Mouse (Mus musculus) ES-Bruce4 (cell line): ENCODE measurements around the gene Rxylt1. TPM values are rescaled to one million over a fixed set of nuclear protein-coding genes. Genes with fewer than 3 reads are reported as not detected.

Experiments used
- H3K27ac ChIP-seq: 2 replicates; pipeline ENCODE4 v1.5.1; 2012; ENCODE audit warnings: low read length, inconsistent platforms; ENCODE audit not compliant: insufficient read depth
- H3K27me3 ChIP-seq: 2 replicates; pipeline ENCODE4 v1.6.1; 2012; ENCODE audit warnings: mild to moderate bottlenecking, low read length, inconsistent platforms; ENCODE audit not compliant: control insufficient read depth, poor library complexity, insufficient read depth, severe bottlenecking
- H3K36me3 ChIP-seq: 2 replicates; pipeline ENCODE4 v1.6.1; 2012; ENCODE audit warnings: inconsistent platforms, mild to moderate bottlenecking, low read length, moderate library complexity; ENCODE audit not compliant: control insufficient read depth, poor library complexity, insufficient read depth, severe bottlenecking
- H3K4me1 ChIP-seq: one replicate; pipeline ENCODE4 v1.8.1; 2011; ENCODE audit warnings: low read length; ENCODE audit not compliant: control insufficient read depth, insufficient read depth
- H3K4me3 ChIP-seq: 2 replicates; pipeline ENCODE4 v1.5.1; 2011; ENCODE audit warnings: low read depth, mild to moderate bottlenecking, low read length
- H3K9ac ChIP-seq: 2 replicates; pipeline ENCODE4 v1.6.1; 2012; ENCODE audit warnings: low read depth, mild to moderate bottlenecking, inconsistent platforms; ENCODE audit not compliant: poor library complexity, severe bottlenecking
- H3K9me3 ChIP-seq: replicated peaks from 2 replicates; pipeline ENCODE4 v1.6.1; 2012; ENCODE audit warnings: mild to moderate bottlenecking, low read length, inconsistent platforms; ENCODE audit not compliant: control insufficient read depth, poor library complexity, insufficient read depth, severe bottlenecking
- CTCF ChIP-seq: IDR thresholded peaks from one replicate; pipeline ENCODE4 v1.8.1; 2011; ENCODE audit warnings: low read depth, low read length
- EP300 ChIP-seq: IDR thresholded peaks from 2 replicates; pipeline ENCODE4 v1.6.1; 2011; ENCODE audit warnings: low read depth, low read length; ENCODE audit not compliant: insufficient read depth
- POLR2A ChIP-seq: IDR thresholded peaks from one replicate; pipeline ENCODE4 v1.8.1; 2011; ENCODE audit warnings: low read length; ENCODE audit not compliant: insufficient read depth
- polyA plus RNA-seq: library from polyadenylated mRNA; stranded (reverse); fragments of >200 nt; gene quantifications from 2 replicates; pipeline ENCODE4 v1.2.4, GENCODE M21; 2011; ENCODE audit warnings: low read depth; ENCODE audit not compliant: missing spikeins, insufficient read depth, insufficient read length

The Rxylt1 gene
- polyA plus RNA-seq, result 57.6 and 63.7 TPM in 2 replicates

DNA sequence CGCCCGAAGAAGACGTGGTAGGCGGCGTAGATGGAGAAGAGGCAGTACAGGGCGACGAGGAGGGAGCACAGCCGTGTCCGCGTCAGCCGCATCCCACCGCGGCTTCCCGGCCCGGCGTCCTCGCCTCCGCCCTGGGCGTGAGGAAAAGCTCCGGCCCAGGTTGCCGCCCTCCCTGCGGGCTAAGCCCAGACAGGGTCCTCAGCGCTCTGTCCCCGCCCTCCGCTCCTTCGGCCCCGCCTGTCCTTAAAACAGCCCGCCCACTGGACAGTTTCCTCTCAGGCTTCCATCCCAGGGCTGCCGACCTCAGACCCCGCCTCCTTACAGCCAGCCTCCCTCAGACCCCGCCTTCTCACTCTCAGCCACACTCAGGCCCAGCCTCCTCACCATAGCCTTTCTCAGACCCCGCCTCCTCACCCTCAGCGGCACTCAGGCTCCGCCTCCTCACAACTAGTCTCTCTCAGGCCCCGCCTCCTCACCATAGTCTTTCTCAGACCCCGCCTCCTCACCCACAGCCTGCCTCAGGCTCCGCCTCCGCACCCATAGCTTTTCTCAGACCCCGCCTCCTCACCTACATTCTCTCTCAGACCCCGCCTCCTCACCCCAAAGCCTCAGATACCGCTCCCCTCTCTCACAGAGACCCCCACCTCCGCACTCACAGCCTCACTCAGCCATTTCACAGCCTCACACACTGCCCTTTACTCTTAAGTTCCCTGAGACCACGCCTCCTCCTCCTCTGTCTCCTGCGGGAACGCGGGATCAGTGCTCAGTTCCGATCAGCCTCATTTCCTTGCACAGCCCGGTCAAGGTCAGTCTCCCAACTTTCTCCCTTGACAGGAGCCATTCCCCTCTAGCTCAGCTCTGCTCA is at the start of gene Rxylt1:
TSS of gene Rxylt1 (minus strand) at position 392 of the 865 bp plus-strand sequence.
- peak within 1 kb of the TSS; percentile 92 for H3K9ac ChIP-seq
- H3K4me3 ChIP-seq, result peak within 1 kb of the TSS; percentile 89
- peak within 1 kb of the TSS; percentile 19; the same call in 1 of the 2 replicates for H3K27ac ChIP-seq
- no peaks in the 10 kb centered on the region for H3K27me3 ChIP-seq
- TF ChIP-seq CTCF, result no peak
- TF ChIP-seq POLR2A, result peak; percentile 61
- H3K36me3 ChIP-seq, result peaks cover 11% of the 10 kb centered on the region
- H3K4me1 ChIP-seq, result no peaks in the 10 kb centered on the region
- H3K9me3 ChIP-seq, result no peaks in the 10 kb centered on the region

DNA sequence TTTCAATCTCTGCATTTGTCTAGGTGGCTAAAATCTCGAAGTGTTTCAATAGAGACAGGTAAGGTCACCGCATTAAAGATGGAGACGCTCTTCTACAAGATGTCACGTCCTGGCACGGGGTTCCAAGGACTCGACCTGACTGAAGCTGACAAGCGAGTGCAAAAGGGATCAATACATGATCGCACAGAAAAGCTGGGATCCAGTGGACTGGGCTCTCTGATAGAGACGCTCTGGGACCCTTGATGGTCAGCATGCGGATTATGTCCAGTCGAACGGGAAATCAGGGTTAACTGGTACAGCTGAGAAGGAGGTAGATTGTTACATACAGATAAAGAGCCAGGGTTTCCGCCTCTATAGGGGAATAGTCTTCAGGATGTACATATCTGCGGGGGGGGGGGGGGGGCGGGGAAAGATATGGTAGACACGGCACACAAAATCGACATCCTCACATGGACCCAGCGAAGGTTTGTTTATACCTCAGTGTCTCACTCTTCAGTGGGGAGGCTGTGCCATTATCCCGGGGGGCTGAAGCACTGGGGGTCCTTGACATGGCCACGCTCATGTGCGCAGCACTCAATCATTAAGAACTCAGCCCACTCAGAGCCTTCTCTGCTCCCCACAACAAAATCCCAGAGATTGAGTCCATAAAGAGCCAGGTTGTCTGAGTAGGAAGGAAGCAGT is 24.3 kb upstream of the Rxylt1 start:
- no peak for TF ChIP-seq CTCF
- no peak for TF ChIP-seq POLR2A
- no peak for TF ChIP-seq EP300
- H3K4me3 ChIP-seq, result no peak overlapping the region
- H3K4me1 ChIP-seq, result no peaks in the 10 kb centered on the region
- no peak overlapping the region for H3K9ac ChIP-seq
- no peaks in the 10 kb centered on the region for H3K36me3 ChIP-seq
- no peak overlapping the region for H3K27ac ChIP-seq
- no peaks in the 10 kb centered on the region for H3K27me3 ChIP-seq
- H3K9me3 ChIP-seq, result no peaks in the 10 kb centered on the region

DNA sequence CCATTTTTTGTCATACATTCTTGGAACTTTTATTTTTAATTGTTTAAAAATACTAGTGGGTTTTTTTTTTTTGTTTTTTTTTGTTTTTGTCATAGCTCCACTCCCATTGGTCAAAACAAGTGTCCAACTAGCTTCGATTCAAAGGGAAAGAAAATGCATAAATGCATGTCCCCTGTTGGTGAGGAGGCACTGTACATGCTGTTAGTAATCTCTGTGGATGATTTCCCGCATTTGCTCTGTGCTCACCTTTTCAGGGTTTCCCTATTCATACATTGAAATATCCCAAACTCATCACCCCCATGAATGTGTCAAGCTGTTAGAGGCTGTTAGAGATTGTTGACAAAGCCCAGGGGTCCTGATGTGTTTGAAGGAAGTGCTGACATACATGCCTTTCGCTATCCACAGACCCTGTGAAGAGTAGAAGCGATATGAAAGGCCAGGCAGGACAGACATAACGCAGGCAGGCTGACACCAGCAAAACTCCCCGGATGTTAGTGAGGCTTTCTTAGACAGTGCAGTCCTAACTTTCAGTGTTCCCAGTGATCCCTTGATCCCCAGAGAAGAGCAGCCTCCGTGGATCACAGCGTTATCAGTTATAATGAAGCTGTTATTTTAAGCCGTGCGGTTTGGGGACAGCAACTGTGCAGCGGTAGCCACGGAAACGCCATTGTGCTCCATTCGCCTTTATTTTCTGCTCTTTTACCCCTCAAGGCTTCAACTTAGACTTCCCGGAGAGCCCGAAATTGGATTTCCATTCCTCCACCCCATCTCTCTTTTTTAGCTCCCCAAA is 23.5 kb upstream of the Rxylt1 start:
- Histone ChIP-seq H3K4me1 (no peaks in the 10 kb centered on the region), H3K27me3 (no peaks in the 10 kb centered on the region), H3K9ac (no peak overlapping the region), H3K36me3 (no peaks in the 10 kb centered on the region), H3K9me3 (no peaks in the 10 kb centered on the region), H3K4me3 (no peak overlapping the region), H3K27ac (no peak overlapping the region)
- TF ChIP-seq POLR2A (no peak), CTCF (no peak), EP300 (no peak)

DNA sequence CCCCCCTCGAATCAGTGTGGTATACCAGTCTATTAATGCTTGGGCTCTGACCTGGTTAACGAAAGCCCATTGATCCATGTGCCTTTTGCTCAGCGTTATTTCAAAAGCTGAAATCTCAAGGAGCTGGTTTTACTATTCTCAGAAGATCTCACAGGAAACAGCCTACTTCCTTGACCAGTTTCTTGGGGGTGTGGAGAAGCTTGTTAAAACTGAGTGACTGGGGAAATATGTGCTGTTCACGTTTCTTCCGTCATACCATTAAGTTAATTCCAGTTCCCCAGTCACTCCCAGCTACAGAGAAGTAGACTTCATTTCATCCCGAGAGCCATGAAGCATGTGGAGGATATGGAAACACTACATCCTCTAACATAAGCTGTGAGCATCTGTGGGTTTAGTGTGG is 22.3 kb upstream of the Rxylt1 start:
- Histone ChIP-seq H3K27ac (no peak overlapping the region), H3K4me1 (no peaks in the 10 kb centered on the region), H3K27me3 (no peaks in the 10 kb centered on the region), H3K9ac (no peak overlapping the region), H3K36me3 (no peaks in the 10 kb centered on the region), H3K4me3 (no peak overlapping the region), H3K9me3 (peaks cover 3% of the 10 kb centered on the region)
- no peak for TF ChIP-seq EP300
- no peak for TF ChIP-seq CTCF
- no peak for TF ChIP-seq POLR2A

DNA sequence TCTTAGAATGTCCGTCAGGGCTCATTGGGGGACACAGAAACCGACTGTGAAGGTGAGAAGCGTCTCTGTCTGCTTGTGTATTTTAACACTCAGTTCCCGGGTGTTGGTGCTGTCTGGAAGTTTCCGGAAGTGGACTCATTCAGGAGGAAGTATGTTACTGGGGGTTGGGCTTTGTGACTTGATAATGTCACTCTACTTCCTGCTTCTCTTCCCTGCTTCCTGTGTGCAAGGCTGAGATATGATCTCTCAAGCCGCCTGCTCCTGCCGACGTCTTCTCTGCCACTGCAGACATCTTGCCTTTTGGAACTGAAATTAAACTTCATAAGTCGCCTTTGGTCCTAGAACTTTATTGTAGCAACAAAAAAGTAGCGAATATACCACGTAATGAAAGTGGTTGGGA is 19.5 kb upstream of the Rxylt1 start:
- no peaks in the 10 kb centered on the region for H3K36me3 ChIP-seq
- H3K9me3 ChIP-seq, result peaks cover 3% of the 10 kb centered on the region
- no peaks in the 10 kb centered on the region for H3K27me3 ChIP-seq
- H3K9ac ChIP-seq, result no peak overlapping the region
- no peak overlapping the region for H3K4me3 ChIP-seq
- no peaks in the 10 kb centered on the region for H3K4me1 ChIP-seq
- TF ChIP-seq EP300 (no peak), CTCF (no peak), POLR2A (no peak)
- H3K27ac ChIP-seq, result no peak overlapping the region
